ENCODE assay signal across 8 mouse cellular contexts in the genomic region with DNA sequence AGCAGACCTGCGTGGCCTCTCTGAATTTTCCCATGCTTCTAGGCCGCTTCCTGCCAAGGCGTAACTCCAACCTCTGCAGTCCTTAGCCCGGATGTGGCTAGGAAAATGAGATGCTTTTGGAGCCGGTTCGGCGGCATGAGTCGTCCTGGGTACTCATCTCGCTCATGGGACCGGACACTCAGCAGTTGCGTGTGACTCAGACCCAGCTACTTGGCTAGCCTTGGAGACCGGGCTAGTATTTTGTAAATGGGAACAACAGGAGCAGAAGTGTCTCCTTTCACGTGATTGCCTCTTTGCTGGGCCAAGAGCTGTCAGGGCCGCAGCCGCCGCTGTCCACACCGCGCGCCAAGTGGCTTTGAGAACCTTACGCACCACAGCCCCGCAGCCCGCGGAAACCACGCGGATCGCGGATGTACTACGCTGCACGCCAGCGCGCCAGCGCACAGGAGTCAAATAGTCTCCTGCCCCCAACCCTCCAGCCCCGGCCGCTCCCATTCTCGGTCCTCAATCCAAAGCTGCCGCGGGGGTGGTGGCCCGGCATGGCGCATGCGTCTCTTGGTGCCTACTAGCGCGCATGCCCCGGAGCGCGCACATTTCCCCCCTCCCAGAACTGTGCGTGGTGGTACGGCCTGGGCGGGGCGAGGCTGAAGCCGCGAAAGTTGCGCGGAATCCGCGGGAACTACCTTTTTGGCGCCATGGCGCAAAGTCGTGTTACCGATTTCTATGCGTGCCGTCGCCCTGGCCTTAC. TPM values are rescaled to one million over a fixed set of nuclear protein-coding genes. Genes with fewer than 3 reads are reported as not detected.
DNase-seq lines count a peak whose midpoint lies in the region; ATAC-seq and TF ChIP-seq lines count a peak whose summit lies in the region.

A gene (plus strand): TSS at position 655 of the 748 bp plus-strand sequence.

- peak; percentile 75 for TF ChIP-seq POLR2A in cortical plate, adult 2 months (IDR thresholded peaks at IDR 0.05; ENCODE audit: extremely low read depth, insufficient read depth, low read length)

- peak; percentile 93 for DNase-seq in gastrocnemius, postnatal 10 days
- DNase-seq in left cerebral cortex, postnatal 10 days (ENCODE audit: extremely low spot score in 1 of 2, low spot score in 2 of 2): peak; percentile 93 to 97
- DNase-seq in right cerebral cortex, postnatal 25 days: peak; percentile 96
- DNase-seq in urinary bladder, postnatal 4 days (ENCODE audit: low spot score in 2 of 2): peak; percentile 95 to 96

- intact Hi-C loops in left cerebral cortex, postnatal 10 days (cut with DNase I): no loop called here

- TF ChIP-seq CTCF in cortical plate, adult 2 months (IDR thresholded peaks at IDR 0.05; ENCODE audit: extremely low read depth, insufficient read depth, low read length): no peak

- H3K4me1 ChIP-seq in cortical plate, adult 2 months (ENCODE audit: control insufficient read depth, insufficient read depth, low read length): peaks cover 2% of the 10 kb centered on the region; the same call in 1 of the 2 replicates

- peak; percentile 76 for ATAC-seq in activated CD4-positive, CD25-positive, alpha-beta regulatory T cell, adult 4 months
- peak; percentile 84 for ATAC-seq in inflammation-experienced regulatory T-cells, adult 6 months
- ATAC-seq in megakaryocyte-erythroid progenitor cell, adult 5-6 weeks (replicated peaks; ENCODE audit: low FRiP score, low TSS enrichment, poor library complexity, severe bottlenecking): peak; percentile 88

- H3K4me3 ChIP-seq in cortical plate, adult 2 months (ENCODE audit: insufficient read depth, low read length): peak within 1 kb of the TSS; percentile 53

- H3K27ac ChIP-seq in cortical plate, adult 2 months (ENCODE audit: insufficient read depth, low read length): peak within 1 kb of the TSS; percentile 80

RNA-seq across cellular contexts. Expression of the gene that starts here (rescaled TPM):
- 10 to 100 TPM; 10.4 to 13.0 TPM for polyA plus RNA-seq in activated CD4-positive, CD25-positive, alpha-beta regulatory T cell, adult 4 months (2017; shearing (Covaris generic))
- 2.8 and 3.2 TPM in 2 replicates for polyA plus RNA-seq in cortical plate, adult 2 months (2012; rRNA removed)
- total RNA-seq in gastrocnemius, postnatal 10 days (2021): 1 to 10 TPM; 5.8 to 8.1 TPM
- polyA plus RNA-seq in inflammation-experienced regulatory T-cells, adult 6 months (2017; shearing (Covaris generic)): 10 to 100 TPM; 11.5 to 19.8 (median 11.7) TPM
- total RNA-seq in left cerebral cortex, postnatal 10 days (2021): 1 to 10 TPM; 3.9 to 4.2 TPM
- total RNA-seq in megakaryocyte-erythroid progenitor cell, adult 5-6 weeks (2014; fragmentation: Nextera tagmentation): 133 and 150 TPM in 2 replicates
- total RNA-seq in megakaryocyte-erythroid progenitor cell, adult 5-6 weeks (2017): 34.5 and 70.6 TPM in 2 replicates

Comparison
In these comparisons a context has a peak if more than half of its experiments do, and no peak if none do; other contexts are left out.
1. Peak in every context shown above with its lines: DNase-seq, ATAC-seq, H3K4me3 ChIP-seq and H3K27ac ChIP-seq.